Mouse (Mus musculus) hindbrain, postnatal 0 days (tissue): ENCODE results near the gene Map2k7. TPM values are rescaled to one million over a fixed set of nuclear protein-coding genes. Genes with fewer than 3 reads are reported as not detected.
A peak's percentile ranks its signal among the peaks of the same experiment; 100 is the strongest.

ENCODE experiments used
- ATAC-seq: fragments of 200-750 bp; cut with Nextera tagmentation; 2 replicates; pipeline ENCODE4 v1.8.0; 2017; ENCODE audit warnings: mild to moderate bottlenecking, moderate TSS enrichment, moderate library complexity
- DNase-seq: peaks from one replicate; pipeline ENCODE4 v3.0.0-alpha.2; 2015; ENCODE audit warnings: low spot score
- H3K27ac ChIP-seq: fragments of 300-500 bp; sonication (generic); 2 replicates; pipeline ENCODE4 v1.5.1; 2014; ENCODE audit warnings: mild to moderate bottlenecking
- H3K27me3 ChIP-seq: fragments of 300-500 bp; sonication (generic); 2 replicates; pipeline ENCODE4 v1.6.1; 2014; ENCODE audit warnings: low read length, mixed read lengths; ENCODE audit not compliant: insufficient read depth
- H3K36me3 ChIP-seq: fragments of 300-500 bp; sonication (generic); 2 replicates; pipeline ENCODE4 v1.6.1; 2014; ENCODE audit warnings: low read length, mixed read lengths; ENCODE audit not compliant: insufficient read depth
- H3K4me1 ChIP-seq: fragments of 300-500 bp; sonication (generic); 2 replicates; pipeline ENCODE4 v1.6.1; 2014; ENCODE audit warnings: antibody characterized with exemption, low read length, mixed read lengths; ENCODE audit not compliant: insufficient read depth
- H3K4me2 ChIP-seq: fragments of 300-500 bp; sonication (generic); 2 replicates; pipeline ENCODE4 v1.6.1; 2014; ENCODE audit warnings: low read depth, mild to moderate bottlenecking, low read length, moderate library complexity, mixed read lengths
- H3K4me3 ChIP-seq: fragments of 300-500 bp; sonication (generic); 2 replicates; pipeline ENCODE4 v1.5.1; 2014; ENCODE audit warnings: low read length
- H3K9ac ChIP-seq: fragments of 300-500 bp; sonication (generic); replicated peaks from 2 replicates; pipeline ENCODE4 v1.6.1; 2014; ENCODE audit warnings: mild to moderate bottlenecking, low read length, moderate library complexity, mixed read lengths
- H3K9me3 ChIP-seq: fragments of 300-500 bp; sonication (generic); 2 replicates; pipeline ENCODE4 v1.6.1; 2016; ENCODE audit warnings: low read length, mixed read lengths
- CTCF ChIP-seq: IDR thresholded peaks from 2 replicates; pipeline ENCODE4 v1.5.1; 2016; ENCODE audit warnings: antibody characterized with exemption, control low read depth, low read depth
- WGBS: fragments of 180-500 bp; shearing (Covaris S2); extraction: QIAGEN DNeasy Blood & Tissue Kit; methylation state at CpG from one replicate; pipeline ENCODE4 v1.1.7; 2014; 5-methylcytosine and 5-hydroxymethylcytosine counted together
- polyA plus RNA-seq: library from polyadenylated mRNA; unstranded; fragments of >200 nt; fragmentation: Nextera tagmentation; extraction: Ambion mirVana; gene quantifications from 2 replicates; pipeline ENCODE4 v1.2.1, GENCODE M21; 2015
- total RNA-seq: library from RNA; depleted of rRNA; stranded (reverse); fragments of >200 nt; gene quantifications from 2 replicates; pipeline ENCODE4 v1.2.3, GENCODE M21; 2014

Map2k7 gene
- total and polyA plus RNA-seq, 2 experiments from 2014 or later, result 24.7 to 30.8 TPM

GRCm38 (mm10) chr8:4205246-4206123, 33.1 kb upstream of the Map2k7 start:
- 37% methylated on average over 38 of the region's 38 CpGs for WGBS
- Histone ChIP-seq H3K4me1 (no peaks in the 10 kb centered on the region), H3K9ac (0 out of 2 replicates have a peak overlapping the region, but pooled peaks have one; percentile 5), H3K27me3 (no peaks in the 10 kb centered on the region), H3K4me2 (no peak overlapping the region), H3K9me3 (no peaks in the 10 kb centered on the region), H3K4me3 (no peak overlapping the region), H3K36me3 (peaks cover 42% of the 10 kb centered on the region), H3K27ac (no peak overlapping the region)
- DNase-seq (no peak), ATAC-seq (no peak)
- peak; percentile 3; the same call in 1 of the 2 replicates for TF ChIP-seq CTCF

DNA sequence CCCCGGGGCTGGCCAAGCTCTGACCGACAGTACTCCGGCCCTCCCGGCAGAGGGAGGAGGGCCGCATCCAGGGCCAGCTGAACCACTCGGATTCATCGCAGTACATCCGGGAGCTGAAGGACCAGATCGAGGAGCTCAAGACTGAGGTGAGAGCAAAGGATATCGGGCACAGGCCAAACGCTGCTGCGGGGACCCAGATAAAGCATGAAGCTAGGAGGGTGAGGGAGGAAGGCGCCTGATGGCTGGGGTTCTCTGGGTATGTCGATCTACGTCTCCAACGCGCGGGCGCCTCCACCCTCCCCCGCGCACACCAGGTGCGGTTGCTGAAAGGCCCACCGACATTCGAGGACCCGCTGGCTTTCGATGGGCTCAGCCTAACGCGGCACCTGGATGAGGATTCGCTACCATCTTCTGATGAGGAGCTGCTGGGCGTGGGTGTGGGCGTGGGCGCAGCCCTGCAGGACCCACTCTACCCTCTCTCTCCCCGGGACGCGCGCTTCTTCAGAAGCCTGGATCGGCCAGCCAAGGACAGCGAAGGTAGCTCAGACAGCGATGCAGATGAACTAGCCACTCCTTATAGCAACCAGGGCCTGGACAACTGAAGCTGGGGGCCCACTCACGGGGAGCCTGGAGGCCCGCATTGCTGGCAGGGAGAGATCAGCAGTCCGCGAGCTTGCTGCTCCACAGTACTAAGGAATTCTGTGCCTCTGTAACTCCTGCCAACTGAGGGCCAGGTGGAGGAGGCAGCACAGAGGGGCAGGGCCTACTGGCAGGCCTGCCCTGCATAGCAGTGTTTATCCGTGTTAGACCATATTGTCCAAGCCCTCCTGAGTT, 32.1 kb upstream of the Map2k7 start:
- no peaks in the 10 kb centered on the region for H3K9me3 ChIP-seq
- no peak overlapping the region for H3K4me2 ChIP-seq
- 21% methylated on average over 44 of the region's 44 CpGs for WGBS
- DNase-seq (no peak), ATAC-seq (peak; percentile 18)
- H3K27me3 ChIP-seq, result no peaks in the 10 kb centered on the region
- H3K9ac ChIP-seq, result 0 out of 2 replicates have a peak overlapping the region, but pooled peaks have one; percentile 4
- TF ChIP-seq CTCF, result peak; percentile 30
- 0 out of 2 replicates have a peak overlapping the region, but pooled peaks have one; percentile 15 for H3K27ac ChIP-seq
- peaks cover 38% of the 10 kb centered on the region for H3K36me3 ChIP-seq
- no peak overlapping the region for H3K4me3 ChIP-seq
- no peaks in the 10 kb centered on the region for H3K4me1 ChIP-seq

DNA sequence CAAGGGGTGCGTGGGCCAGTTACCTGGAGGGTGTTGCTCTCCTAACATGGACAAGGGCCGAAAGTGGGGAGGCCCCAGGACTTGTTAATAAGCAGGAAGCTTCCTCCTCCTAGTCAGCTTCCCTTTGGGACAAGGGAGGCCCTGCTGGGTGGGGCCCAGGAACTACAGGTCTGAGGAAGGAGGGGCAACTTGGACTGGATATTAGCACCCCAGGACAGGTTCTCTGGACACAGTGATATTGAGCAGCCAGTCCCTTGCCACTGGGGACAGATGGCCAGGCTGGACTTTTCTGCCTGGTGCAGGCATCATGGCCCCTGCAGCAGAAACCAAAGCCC, 31.6 kb upstream of the Map2k7 start:
- H3K4me2 ChIP-seq, result no peak overlapping the region
- DNase-seq (no peak), ATAC-seq (0 out of 2 replicates have a peak, but pooled peaks have one; percentile 1)
- H3K9ac ChIP-seq, result no peak overlapping the region
- TF ChIP-seq CTCF, result no peak
- no peak overlapping the region for H3K4me3 ChIP-seq
- no peaks in the 10 kb centered on the region for H3K9me3 ChIP-seq
- WGBS, result 56% methylated on average over 2 of the region's 2 CpGs
- no peaks in the 10 kb centered on the region for H3K4me1 ChIP-seq
- peaks cover 38% of the 10 kb centered on the region for H3K36me3 ChIP-seq
- no peaks in the 10 kb centered on the region for H3K27me3 ChIP-seq
- no peak overlapping the region for H3K27ac ChIP-seq

- ATAC-seq, result no peak
- no peaks in the 10 kb centered on the region for H3K9me3 ChIP-seq
Observed at GRCm38 (mm10) chr8:4211097-4211496, 27.4 kb upstream of the Map2k7 start.

DNA sequence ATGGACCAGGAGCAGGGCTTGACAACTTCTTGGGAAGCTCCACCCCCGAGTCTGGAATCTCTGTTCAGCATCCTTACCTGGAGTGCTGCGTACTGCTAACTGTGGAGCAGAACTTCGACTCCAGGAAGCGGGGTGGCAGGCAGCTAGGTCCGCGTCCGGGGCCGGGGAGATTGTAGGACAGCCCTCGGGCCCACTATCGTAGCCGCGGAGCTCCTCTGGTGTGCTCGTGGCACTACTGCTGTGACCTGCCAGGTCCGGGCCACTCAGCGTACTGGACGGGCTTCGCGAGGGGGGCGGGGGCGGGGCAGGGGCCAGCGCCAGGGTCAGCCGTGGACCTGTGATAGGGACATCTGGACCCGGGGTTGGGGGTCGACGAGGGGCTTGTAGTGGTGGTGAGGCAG, 25.7 kb upstream of the Map2k7 start:
- no peak for TF ChIP-seq CTCF
- 2% methylated on average over 25 of the region's 25 CpGs for WGBS
- DNase-seq, result peak; percentile 52
- H3K4me3 ChIP-seq, result peak overlapping the region; percentile 43
- peaks cover 7% of the 10 kb centered on the region; the same call in 1 of the 2 replicates for H3K36me3 ChIP-seq
- peaks cover 22% of the 10 kb centered on the region for H3K4me1 ChIP-seq
- peak; percentile 3; the same call in 1 of the 2 replicates for ATAC-seq
- H3K9me3 ChIP-seq, result no peaks in the 10 kb centered on the region
- H3K27me3 ChIP-seq, result no peaks in the 10 kb centered on the region
- H3K9ac ChIP-seq, result peak overlapping the region; percentile 50
- H3K4me2 ChIP-seq, result peak overlapping the region; percentile 86
- H3K27ac ChIP-seq, result peak overlapping the region; percentile 49

More at GRCm38 (mm10) chr8:4211097-4211496, 27.4 kb upstream of the Map2k7 start:
- H3K27ac ChIP-seq, result no peak overlapping the region
- H3K4me2 ChIP-seq, result no peak overlapping the region
- no peak overlapping the region for H3K9ac ChIP-seq
- DNase-seq, result peak; percentile 32
- peaks cover 22% of the 10 kb centered on the region for H3K4me1 ChIP-seq
- peak; percentile 31; the same call in 1 of the 2 replicates for TF ChIP-seq CTCF
- WGBS, result 64% methylated on average over 6 of the region's 6 CpGs
- H3K36me3 ChIP-seq, result peaks cover 7% of the 10 kb centered on the region; the same call in 1 of the 2 replicates
- no peak overlapping the region for H3K4me3 ChIP-seq
- H3K27me3 ChIP-seq, result no peaks in the 10 kb centered on the region

- Histone ChIP-seq H3K9me3 (no peaks in the 10 kb centered on the region), H3K36me3 (peaks cover 7% of the 10 kb centered on the region; the same call in 1 of the 2 replicates), H3K27ac (peak overlapping the region; percentile 49), H3K27me3 (no peaks in the 10 kb centered on the region), H3K9ac (peak overlapping the region; percentile 50), H3K4me1 (peaks cover 22% of the 10 kb centered on the region), H3K4me2 (peak overlapping the region; percentile 86), H3K4me3 (peak overlapping the region; percentile 43)
- WGBS, result 7% methylated on average over 18 of the region's 18 CpGs
- peak; percentile 4; the same call in 1 of the 2 replicates for ATAC-seq
- peak; percentile 60 for DNase-seq
- TF ChIP-seq CTCF, result no peak
Observed at GRCm38 (mm10) chr8:4213210-4214005, 25.1 kb upstream of the Map2k7 start.
